Mouse (Mus musculus): ENCODE measurements around the gene Nedd8.

Nedd8 gene

GRCm38 (mm10) chr14:55660636-55661035 is 11.3 kb downstream of the Nedd8 start:
- no peak for DNase-seq (ENCODE audit: low spot score in 2 of 2)

- DNase-seq (ENCODE audit: low spot score in 2 of 2): peak; percentile 70 to 71
Measured at GRCm38 (mm10) chr14:55659960-55660573, 11.9 kb downstream of the Nedd8 start, which contains the start of gene Mdp1. Gene Mdp1 (minus strand): TSS chr14:55660508.

DNA sequence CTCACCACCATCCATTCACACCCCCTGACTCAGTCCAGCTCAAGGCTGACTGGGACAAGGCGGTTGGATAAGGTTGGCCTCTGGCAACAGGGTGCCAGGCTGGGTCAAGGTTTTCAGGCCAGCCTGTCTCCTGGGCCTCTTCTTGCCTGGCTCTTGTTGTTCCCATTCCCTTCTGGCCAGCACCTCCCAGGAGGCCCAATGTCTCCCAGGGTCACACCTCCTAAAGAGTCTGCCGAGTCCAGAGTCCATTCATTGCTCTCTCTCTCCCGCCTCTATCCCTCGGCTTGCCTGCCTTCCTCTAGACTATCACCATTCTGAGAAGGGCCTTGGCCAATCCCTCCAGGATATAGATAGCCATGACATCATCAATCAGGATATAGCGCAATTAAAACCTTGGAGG is 13.9 kb downstream of the Nedd8 start:
- no peak for DNase-seq (ENCODE audit: low spot score in 2 of 2)

DNA sequence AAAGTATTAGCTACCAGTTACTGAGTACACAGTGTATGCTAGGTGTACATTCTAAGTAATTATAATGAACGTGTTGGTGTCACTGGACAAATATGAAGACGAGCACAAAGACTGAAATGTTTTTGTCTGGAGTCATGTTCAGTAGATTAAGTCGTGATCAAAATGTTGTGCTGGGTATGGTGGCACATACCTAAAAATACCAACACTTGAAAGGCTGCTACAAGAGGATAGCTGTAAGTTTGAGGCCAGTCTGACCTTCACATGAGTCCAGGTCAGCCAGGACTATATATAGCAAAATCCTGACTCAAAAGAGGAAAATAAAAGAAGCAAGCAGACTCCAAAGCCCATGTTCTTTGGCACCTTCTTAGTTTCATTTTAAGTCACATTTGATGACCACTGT is 15.0 kb downstream of the Nedd8 start:
- DNase-seq (ENCODE audit: low spot score in 2 of 2): no peak

DNA sequence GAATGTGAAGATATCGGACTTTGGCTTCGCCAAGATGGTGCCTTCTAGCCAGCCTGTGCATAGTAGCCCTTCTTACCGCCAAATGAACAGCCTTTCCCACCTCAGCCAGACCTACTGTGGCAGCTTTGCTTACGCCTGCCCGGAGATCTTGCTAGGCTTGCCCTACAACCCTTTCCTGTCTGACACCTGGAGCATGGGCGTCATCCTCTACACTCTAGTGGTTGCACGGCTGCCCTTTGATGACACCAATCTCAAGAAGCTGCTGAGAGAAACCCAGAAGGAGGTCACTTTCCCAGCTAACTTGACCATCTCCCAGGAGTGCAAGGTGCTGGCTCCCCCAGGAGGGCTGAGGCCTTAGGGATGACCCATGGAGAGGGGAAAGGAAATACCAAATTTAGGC is 20.4 kb downstream of the Nedd8 start:
- no peak for DNase-seq (ENCODE audit: low spot score in 2 of 2)

DNA sequence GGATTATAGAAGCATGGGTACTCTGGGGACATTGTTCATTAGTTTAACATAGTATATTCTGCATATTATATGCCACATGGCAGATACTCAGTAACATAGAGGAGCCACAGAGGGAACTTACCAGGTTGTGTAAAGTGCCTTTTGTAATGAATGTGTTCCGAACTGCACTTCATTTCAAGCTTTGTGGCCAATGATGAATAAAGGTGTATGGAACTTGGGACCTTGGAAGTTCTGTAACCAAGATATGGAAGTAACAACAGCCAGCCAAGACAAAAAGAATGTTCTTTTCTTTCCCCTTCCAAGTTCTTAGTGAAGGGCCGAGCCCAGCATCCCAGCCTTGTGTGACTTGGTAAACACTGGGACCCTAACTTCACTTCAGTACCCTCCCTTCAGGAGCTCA is 22.0 kb downstream of the Nedd8 start, which contains the start of gene Tssk4:
Gene Tssk4, plus strand, starts transcription at position 301 of the 400 bp plus-strand sequence.
- no peak for DNase-seq (ENCODE audit: low spot score in 2 of 2)

- no peak for DNase-seq (ENCODE audit: low spot score in 2 of 2)
Measured at GRCm38 (mm10) chr14:55644261-55644888, 27.5 kb downstream of the Nedd8 start.

DNA sequence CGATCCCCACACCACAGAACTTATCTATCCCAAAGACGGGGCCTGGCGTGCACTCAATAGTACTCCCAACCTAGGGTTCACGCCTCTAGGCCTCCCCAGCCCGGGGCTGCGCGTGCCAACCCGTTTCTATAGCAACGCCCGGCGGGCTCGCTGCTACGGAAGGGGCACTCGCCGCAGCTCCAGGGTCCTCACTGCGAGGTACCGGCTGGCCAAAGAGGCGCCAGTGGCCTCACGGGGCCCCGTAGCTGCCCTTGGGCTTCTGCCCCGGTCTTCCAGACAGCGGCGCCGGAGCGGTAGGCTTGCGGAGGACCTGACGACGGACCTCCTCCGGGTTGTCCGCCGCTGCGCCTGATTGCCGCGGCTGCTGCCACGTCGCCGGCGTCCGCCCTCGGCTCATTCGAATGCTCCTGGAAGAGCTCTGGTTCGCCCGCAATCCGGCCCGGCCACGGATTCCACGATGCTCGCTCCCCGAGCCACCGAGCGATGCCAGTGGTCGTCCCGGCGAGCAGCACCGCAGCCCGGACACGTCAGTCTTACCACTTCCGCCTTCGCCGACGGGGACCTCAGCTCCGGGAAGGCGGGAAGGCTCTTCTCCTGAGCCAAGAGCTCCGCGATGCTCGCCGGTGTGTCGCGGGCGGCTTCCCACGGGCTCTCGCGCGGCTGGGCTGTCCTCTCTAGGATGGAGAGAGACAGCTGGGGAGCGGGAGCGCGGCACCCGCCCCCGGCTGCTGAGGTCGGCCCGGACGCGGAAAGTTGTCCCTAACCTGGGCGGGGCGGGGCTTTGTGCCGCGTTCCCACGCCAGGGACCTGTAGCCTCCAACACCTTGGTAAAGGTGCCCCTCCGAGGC is 28.6 kb downstream of the Nedd8 start, which contains the start of gene Tm9sf1:
Gene Tm9sf1, minus strand, starts transcription at position 747 of the 848 bp plus-strand sequence.
- DNase-seq (ENCODE audit: low spot score in 2 of 2): peak; percentile 79 to 84

DNA sequence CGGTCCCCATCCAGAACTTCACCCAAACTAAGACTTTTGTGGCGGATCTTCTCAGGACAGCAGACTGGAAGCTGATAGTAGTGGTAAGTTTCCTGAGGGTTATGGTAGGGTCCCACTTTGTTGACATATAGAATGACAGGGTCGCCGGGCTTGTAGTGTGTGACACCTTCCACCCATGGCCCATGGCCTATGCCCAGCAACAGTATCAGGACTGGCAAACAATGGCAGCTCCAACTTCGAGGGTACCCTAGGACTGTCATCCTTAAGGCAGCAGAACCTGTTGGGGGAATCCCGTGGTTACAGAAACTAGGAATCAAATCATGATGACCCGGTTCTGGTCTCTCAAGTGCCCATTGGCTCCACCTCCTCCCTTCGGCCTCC is 29.3 kb downstream of the Nedd8 start:
- DNase-seq (ENCODE audit: low spot score in 2 of 2): no peak

GRCm38 (mm10) chr14:55641291-55641690 is 30.6 kb downstream of the Nedd8 start:
- DNase-seq (ENCODE audit: low spot score in 2 of 2): no peak

DNA sequence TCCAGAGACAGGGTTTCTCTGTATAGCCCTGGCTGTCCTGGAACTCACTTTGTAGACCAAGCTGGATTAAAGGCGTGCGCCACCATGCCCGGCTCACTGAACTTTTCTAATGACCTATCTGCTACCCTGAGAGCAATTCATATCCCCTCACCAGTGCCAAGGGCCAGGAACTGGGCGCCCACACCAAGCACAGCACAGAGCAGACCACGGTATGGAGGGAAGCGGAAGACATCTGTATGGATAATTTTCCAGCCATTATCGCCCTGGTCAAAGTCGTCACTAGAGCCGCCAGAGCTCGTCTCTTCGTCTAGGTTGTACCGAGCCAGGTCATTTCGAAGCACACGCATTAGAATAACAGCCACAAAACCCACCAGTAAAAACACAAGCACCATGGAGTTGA is 31.1 kb downstream of the Nedd8 start:
- DNase-seq (ENCODE audit: low spot score in 2 of 2): no peak

- no peak for DNase-seq (ENCODE audit: low spot score in 2 of 2)
Measured at GRCm38 (mm10) chr14:55637795-55638194, 34.1 kb downstream of the Nedd8 start, which contains the start of gene Gm49378. Gene Gm49378 (minus strand): TSS chr14:55637895.

DNA sequence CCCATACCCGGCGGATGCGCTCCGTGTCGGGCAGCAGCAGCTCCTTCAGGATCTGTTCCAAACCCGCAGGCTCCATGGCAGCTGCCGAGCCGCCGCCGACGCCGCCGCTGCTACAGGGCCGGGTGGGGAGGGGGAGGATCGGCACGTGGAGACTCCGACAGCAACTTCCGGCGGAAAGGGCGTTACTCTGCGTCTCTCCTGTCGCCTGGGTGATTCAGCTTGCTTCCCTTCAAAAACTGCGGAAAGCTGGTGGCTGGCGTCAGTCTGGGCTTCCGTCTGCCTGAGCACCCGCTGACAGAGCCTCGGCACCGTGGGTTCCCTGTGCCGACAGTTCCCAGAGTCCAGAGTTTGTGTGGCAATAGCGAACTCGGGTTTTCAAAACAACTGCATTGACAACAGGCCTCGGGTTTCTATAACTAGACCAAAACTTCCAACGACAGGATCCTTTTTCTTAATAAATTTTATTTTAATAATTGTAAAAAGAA is 36.4 kb downstream of the Nedd8 start, which contains the start of gene Ipo4:
Gene Ipo4, minus strand, starts transcription at position 435 of the 485 bp plus-strand sequence.
- DNase-seq (ENCODE audit: low spot score in 2 of 2): peak; percentile 77 to 82

- DNase-seq (ENCODE audit: low spot score in 2 of 2): no peak
Measured at GRCm38 (mm10) chr14:55634874-55635522, 36.9 kb downstream of the Nedd8 start.

DNA sequence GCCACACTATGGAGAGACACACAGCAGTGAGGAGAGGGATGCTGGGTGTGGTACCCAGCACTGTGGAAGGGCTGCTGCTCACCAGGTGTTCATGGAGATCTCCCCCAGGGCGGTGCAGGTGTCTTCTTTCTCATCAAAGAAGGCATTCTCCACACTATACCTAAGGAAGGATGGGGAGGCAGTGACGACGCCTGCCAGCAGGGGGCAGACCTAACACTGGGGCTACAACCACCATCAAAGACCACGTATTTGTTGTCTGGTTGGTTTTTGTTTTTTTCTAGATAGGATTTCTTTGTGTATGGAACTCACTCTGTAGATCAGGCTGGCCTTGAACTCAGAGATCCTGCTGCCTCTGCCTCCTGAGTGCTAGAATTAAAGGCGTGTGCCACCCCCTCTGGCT is 42.6 kb downstream of the Nedd8 start:
- peak in 1 of 2 experiments; percentile 71 for DNase-seq (ENCODE audit: low spot score in 2 of 2)

GRCm38 (mm10) chr14:55628077-55628827 is 43.7 kb downstream of the Nedd8 start:
- DNase-seq (ENCODE audit: low spot score in 2 of 2): no peak

DNA sequence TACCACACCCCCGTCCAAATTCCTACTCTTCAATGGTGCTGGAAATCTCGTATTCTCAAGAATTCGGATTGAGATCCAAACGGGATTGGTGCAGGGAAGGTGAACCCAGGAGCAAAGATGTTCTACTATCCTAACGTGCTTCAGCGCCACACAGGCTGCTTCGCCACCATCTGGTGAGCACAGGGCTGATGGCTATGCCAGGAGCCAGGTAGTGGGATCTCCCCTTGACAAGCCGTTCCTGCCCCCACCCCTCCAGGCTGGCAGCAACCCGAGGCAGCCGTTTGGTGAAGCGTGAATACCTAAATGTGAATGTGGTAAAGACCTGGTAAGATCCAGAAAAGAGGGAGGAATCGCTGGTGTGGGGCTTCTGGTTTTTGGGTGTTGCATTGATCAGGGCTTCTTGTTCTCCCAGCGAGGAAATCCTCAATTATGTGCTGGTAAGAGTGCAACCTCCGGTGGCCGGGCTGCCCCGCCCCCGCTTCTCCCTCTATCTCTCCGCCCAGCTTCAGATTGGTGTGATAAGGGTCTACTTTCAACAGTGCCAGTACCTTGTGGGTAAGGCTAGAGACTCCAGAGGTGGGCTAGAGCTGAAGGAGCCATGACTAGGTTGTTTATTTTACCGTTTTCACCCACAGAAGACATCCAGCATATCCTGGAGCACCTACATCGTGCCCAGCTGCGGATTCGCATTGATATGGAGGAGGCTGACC is 53.3 kb downstream of the Nedd8 start:
- DNase-seq (ENCODE audit: low spot score in 2 of 2): no peak

- no peak for DNase-seq (ENCODE audit: low spot score in 2 of 2)
Measured at GRCm38 (mm10) chr14:55617822-55618221, 54.1 kb downstream of the Nedd8 start, which contains the start of gene Rec8. Gene Rec8 (plus strand): TSS chr14:55618037.

GRCm38 (mm10) chr14:55616844-55617243 is 55.1 kb downstream of the Nedd8 start:
- no peak for DNase-seq (ENCODE audit: low spot score in 2 of 2)

- DNase-seq (ENCODE audit: low spot score in 2 of 2): no peak
Measured at GRCm38 (mm10) chr14:55615876-55616275, 56.0 kb downstream of the Nedd8 start.
